Mouse (Mus musculus) cerebellum, postnatal 4 days (tissue): Measurements from ENCODE around the gene Sh2b1.

Experiments
- DNase-seq, 2 experiments: peaks; one replicate each; pipeline ENCODE4 v3.0.0; 2022; ENCODE audit warnings: low spot score in 2 of 2, mixed read lengths in 1 of 2

Gene Sh2b1

GRCm38 (mm10) chr7:126474486-126474955 is 703 bp downstream of the Sh2b1 start:
- no peak for DNase-seq

GRCm38 (mm10) chr7:126473470-126474086 is 1.6 kb downstream of the Sh2b1 start:
- no peak for DNase-seq

GRCm38 (mm10) chr7:126472713-126473112 is 2.5 kb downstream of the Sh2b1 start:
- no peak for DNase-seq

GRCm38 (mm10) chr7:126472306-126472705 is 2.9 kb downstream of the Sh2b1 start:
- DNase-seq: no peak

GRCm38 (mm10) chr7:126471853-126472252 is 3.4 kb downstream of the Sh2b1 start:
- DNase-seq: no peak

GRCm38 (mm10) chr7:126471361-126471760 is 3.9 kb downstream of the Sh2b1 start:
- DNase-seq: no peak

GRCm38 (mm10) chr7:126470077-126470476 is 5.1 kb downstream of the Sh2b1 start:
- no peak for DNase-seq

- no peak for DNase-seq
Measured at GRCm38 (mm10) chr7:126467834-126468627, 7.2 kb downstream of the Sh2b1 start.

- peak in 1 of 2 experiments; percentile 30 for DNase-seq
Measured at GRCm38 (mm10) chr7:126467271-126467670, 8.0 kb downstream of the Sh2b1 start.

- DNase-seq: no peak
Measured at GRCm38 (mm10) chr7:126466707-126467106, 8.5 kb downstream of the Sh2b1 start.

- DNase-seq: no peak
Measured at GRCm38 (mm10) chr7:126466116-126466515, 9.1 kb downstream of the Sh2b1 start.

- no peak for DNase-seq
Measured at GRCm38 (mm10) chr7:126465246-126466030, 9.8 kb downstream of the Sh2b1 start.

- DNase-seq: no peak
Measured at GRCm38 (mm10) chr7:126464836-126465235, 10.4 kb downstream of the Sh2b1 start.

GRCm38 (mm10) chr7:126464121-126464520 is 11.1 kb downstream of the Sh2b1 start:
- no peak for DNase-seq

GRCm38 (mm10) chr7:126463547-126463946 is 11.7 kb downstream of the Sh2b1 start:
- no peak for DNase-seq

- no peak for DNase-seq
Measured at GRCm38 (mm10) chr7:126463004-126463403, 12.2 kb downstream of the Sh2b1 start, which contains the start of gene Atp2a1. Gene Atp2a1 (minus strand): TSS chr7:126463108.

- DNase-seq: no peak
Measured at GRCm38 (mm10) chr7:126461626-126462025, 13.6 kb downstream of the Sh2b1 start.

- no peak for DNase-seq
Measured at GRCm38 (mm10) chr7:126460623-126461399, 14.4 kb downstream of the Sh2b1 start.

- DNase-seq: no peak
Measured at GRCm38 (mm10) chr7:126458844-126459618, 16.2 kb downstream of the Sh2b1 start.

- DNase-seq: no peak
Measured at GRCm38 (mm10) chr7:126458225-126458624, 17.0 kb downstream of the Sh2b1 start.
